Mouse (Mus musculus) bone marrow macrophage, adult 2 months (primary cell): ENCODE measurements around the gene Hils1.

Experiments
- CTCF ChIP-seq: IDR thresholded peaks from 2 replicates; pipeline ENCODE4 v1.5.1; 2012; ENCODE audit warnings: low read depth, mild to moderate bottlenecking, low read length, moderate library complexity
- POLR2A ChIP-seq: IDR thresholded peaks from 2 replicates; pipeline ENCODE4 v1.6.1; 2012; ENCODE audit warnings: mild to moderate bottlenecking, low read depth, low read length, borderline replicate concordance

DNA sequence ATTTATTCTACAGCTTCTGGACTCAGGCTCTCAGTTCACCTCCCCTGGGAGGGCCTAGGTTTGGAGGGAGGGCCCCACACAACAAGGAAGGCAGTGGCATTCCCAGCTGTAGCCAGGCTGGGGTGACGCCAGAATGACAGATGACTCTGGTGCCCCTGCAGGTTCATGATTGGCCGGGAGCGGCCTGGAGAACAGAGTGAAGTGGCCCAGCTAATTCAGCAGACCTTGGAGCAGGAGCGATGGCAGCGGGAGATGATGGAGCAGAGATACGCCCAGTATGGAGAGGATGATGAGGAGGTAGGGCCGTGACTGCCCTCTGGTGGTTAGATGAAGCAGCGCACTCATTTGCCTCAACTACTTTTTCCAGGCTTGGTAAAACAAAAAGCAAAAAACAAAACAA, 33.7 kb downstream of the Hils1 start:
- peak; percentile 83 for TF ChIP-seq CTCF
- no peak for TF ChIP-seq POLR2A
